Mouse (Mus musculus): ENCODE measurements at regions not wholly inside any gene's neighbourhood (a gene's known extent, or its start where the extent isn't known, plus 50 kb on each side); places are given as distances from the start of the nearest gene placed in this dataset.

- no peak for TF ChIP-seq POLR2A (IDR thresholded peaks at IDR 0.05; ENCODE audit: control insufficient read depth in 1 of 2, insufficient read depth in 1 of 2, low read depth in 1 of 2, low read length in 2 of 2, poor library complexity in 1 of 2)
- TF ChIP-seq TCF12 (IDR thresholded peaks at IDR 0.05; ENCODE audit: low read depth, low read length), result no peak
- no peak for TF ChIP-seq HCFC1 (IDR thresholded peaks at IDR 0.05; ENCODE audit: low read depth, low read length)
- TF ChIP-seq CTCF (IDR thresholded peaks at IDR 0.05 in 2 of 3, conservative IDR thresholded peaks at IDR 0.05 in 1 of 3; ENCODE audit: control insufficient read depth in 1 of 3, insufficient read depth in 1 of 3, low read depth in 2 of 3, low read length in 3 of 3, poor library complexity in 1 of 3, severe bottlenecking in 1 of 3), result no peak
Observed at GRCm38 (mm10) chr1:130524744-130525143, 62.2 kb upstream of the Cd55 start.

All from MEL (cell line).